Mouse (Mus musculus) liver, embryonic 16.5 days (tissue): ENCODE data around the gene Panx3. TPM values are rescaled to one million over a fixed set of nuclear protein-coding genes. Genes with fewer than 3 reads are reported as not detected.

Experiments
- ATAC-seq: fragments of 200-750 bp; cut with Nextera tagmentation; 2 replicates; pipeline ENCODE4 v1.8.0; 2017; ENCODE audit warnings: low read depth, mild to moderate bottlenecking, moderate number of reproducible peaks, moderate library complexity
- H3K27ac ChIP-seq: fragments of 300-500 bp; sonication (generic); 2 replicates; pipeline ENCODE4 v1.5.1; 2014; ENCODE audit warnings: mild to moderate bottlenecking, low read length
- H3K27me3 ChIP-seq: fragments of 300-500 bp; sonication (generic); 2 replicates; pipeline ENCODE4 v1.6.1; 2014; ENCODE audit warnings: low read depth, low read length, mixed read lengths; ENCODE audit not compliant: control insufficient read depth, insufficient read depth
- H3K36me3 ChIP-seq: fragments of 300-500 bp; sonication (generic); 2 replicates; pipeline ENCODE4 v1.6.1; 2014; ENCODE audit warnings: mild to moderate bottlenecking; ENCODE audit not compliant: control insufficient read depth, insufficient read depth
- H3K4me1 ChIP-seq: fragments of 300-500 bp; sonication (generic); 2 replicates; pipeline ENCODE4 v1.6.1; 2014; ENCODE audit warnings: low read depth, low read length, mixed read lengths; ENCODE audit not compliant: control insufficient read depth
- H3K4me2 ChIP-seq: fragments of 300-500 bp; sonication (generic); 2 replicates; pipeline ENCODE4 v1.6.1; 2014; ENCODE audit warnings: low read depth, low read length, mixed read lengths
- H3K4me3 ChIP-seq: fragments of 300-500 bp; sonication (generic); 2 replicates; pipeline ENCODE4 v1.5.1; 2014; ENCODE audit warnings: low read depth, mild to moderate bottlenecking, low read length
- H3K9ac ChIP-seq: fragments of 300-500 bp; sonication (generic); 2 replicates; pipeline ENCODE4 v1.6.1; 2014; ENCODE audit warnings: low read depth, low read length
- H3K9me3 ChIP-seq: fragments of 300-500 bp; sonication (generic); replicated peaks from 2 replicates; pipeline ENCODE4 v1.6.1; 2016; ENCODE audit warnings: low read length; ENCODE audit not compliant: control insufficient read depth
- WGBS: fragments of 180-500 bp; shearing (Covaris S2); extraction: QIAGEN DNeasy Blood & Tissue Kit; methylation state at CpG from one replicate; pipeline ENCODE4 v1.1.7; 2014; ENCODE audit not compliant: insufficient replicate concordance; 5-methylcytosine and 5-hydroxymethylcytosine counted together
- polyA plus RNA-seq: library from polyadenylated mRNA; unstranded; fragments of >200 nt; fragmentation: Nextera tagmentation; extraction: Ambion mirVana; gene quantifications from 2 replicates; pipeline ENCODE4 v1.2.1, GENCODE M21; 2015

Gene Panx3
- polyA plus RNA-seq, 1 experiment from 2014 or later: not detected

DNA sequence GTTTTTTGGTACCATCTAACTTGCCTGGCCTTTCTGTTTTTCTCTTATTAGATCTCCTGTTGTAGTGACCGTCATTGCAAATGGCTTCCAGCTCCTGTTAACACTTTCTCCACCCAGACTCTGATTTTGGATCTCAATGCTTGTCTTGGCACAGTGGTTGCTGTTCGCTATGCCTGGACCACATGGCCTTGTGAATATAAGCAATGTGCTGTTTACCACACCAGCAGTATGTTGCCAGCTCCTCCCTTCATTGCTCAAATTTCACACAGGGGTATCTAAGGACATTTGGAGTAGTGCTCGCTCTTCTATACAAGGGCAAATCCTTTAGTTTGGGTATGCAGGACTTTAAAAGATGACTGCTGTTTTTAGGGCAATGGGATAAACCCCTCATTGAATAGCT lies 22.8 kb downstream of the Panx3 start:
- H3K27ac ChIP-seq: no peak overlapping the region
- WGBS: 76% methylated on average over 3 of the region's 3 CpGs

DNA sequence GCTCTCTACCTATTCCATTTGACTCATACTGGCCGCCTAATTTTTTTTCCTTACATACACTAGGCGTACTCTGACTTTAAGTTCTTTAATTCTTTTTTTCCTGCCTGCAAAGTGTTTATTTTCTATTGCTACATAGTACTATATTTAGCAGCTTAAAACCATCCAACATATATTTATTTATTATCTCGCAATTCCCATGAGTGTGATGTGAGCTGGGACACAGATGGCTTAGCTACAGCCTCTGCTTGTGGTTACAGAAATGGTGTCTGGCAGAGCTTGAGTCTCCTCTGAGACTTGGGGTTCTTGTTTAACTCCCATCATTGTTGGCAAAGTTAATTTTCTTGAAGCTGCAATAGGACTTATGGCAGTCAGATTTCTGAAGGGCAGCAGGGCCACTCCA lies 30.3 kb downstream of the Panx3 start:
- H3K9ac ChIP-seq: no peak overlapping the region
- H3K4me2 ChIP-seq: no peak overlapping the region
- H3K4me3 ChIP-seq: no peak overlapping the region
- no peaks in the 10 kb centered on the region for H3K27me3 ChIP-seq
- no peak for ATAC-seq
- H3K36me3 ChIP-seq: no peaks in the 10 kb centered on the region
- H3K27ac ChIP-seq: no peak overlapping the region
- H3K4me1 ChIP-seq: no peaks in the 10 kb centered on the region
- H3K9me3 ChIP-seq: no peaks in the 10 kb centered on the region
- WGBS: 64% methylated on average over 3 of the region's 3 CpGs

More for the DNA sequence above, 22.8 kb downstream of the Panx3 start:
- H3K36me3 ChIP-seq: peaks cover 19% of the 10 kb centered on the region
- no peak overlapping the region for H3K4me2 ChIP-seq
- H3K9ac ChIP-seq: no peak overlapping the region
- H3K4me3 ChIP-seq: no peak overlapping the region
- H3K27me3 ChIP-seq: no peaks in the 10 kb centered on the region
- no peaks in the 10 kb centered on the region for H3K4me1 ChIP-seq
- no peaks in the 10 kb centered on the region for H3K9me3 ChIP-seq
- ATAC-seq: no peak

DNA sequence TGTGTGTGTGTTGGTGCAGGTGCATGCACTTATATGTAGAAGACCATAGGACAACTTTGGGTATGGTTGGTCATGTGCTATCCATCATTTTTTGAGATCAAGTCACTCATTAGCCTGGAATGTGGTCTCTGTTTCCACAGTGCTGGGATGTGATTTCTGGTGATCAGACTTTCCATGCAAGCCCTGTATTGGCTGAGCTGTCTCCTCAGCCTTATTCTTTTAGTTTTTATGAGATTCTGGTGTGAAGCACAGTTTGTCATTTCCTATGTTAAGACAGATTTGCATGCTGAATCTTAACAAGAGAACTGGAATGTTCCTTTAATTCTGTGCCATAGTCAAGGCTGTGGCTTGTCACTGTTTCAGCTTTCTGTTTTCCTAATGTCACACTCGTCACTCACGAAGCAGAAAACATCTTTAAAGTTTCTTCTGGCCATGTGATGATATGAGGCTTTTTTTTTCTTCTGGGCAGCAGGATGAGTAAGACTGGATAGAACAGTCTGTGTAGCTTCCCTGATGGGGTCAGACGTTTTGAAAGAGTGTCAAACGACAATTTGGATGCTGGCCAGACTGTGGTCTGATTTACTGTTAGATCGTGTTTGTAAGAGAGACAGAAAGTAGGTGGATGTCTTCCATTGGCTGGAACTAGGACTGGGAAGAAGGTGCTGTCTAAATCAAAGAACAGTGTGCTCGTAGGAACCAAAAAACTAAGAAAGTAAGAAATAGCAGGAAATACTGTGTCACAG lies 32.1 kb downstream of the Panx3 start:
- Histone ChIP-seq H3K4me3 (no peak overlapping the region), H3K27ac (no peak overlapping the region), H3K27me3 (no peaks in the 10 kb centered on the region), H3K9ac (no peak overlapping the region), H3K4me2 (no peak overlapping the region), H3K9me3 (no peaks in the 10 kb centered on the region), H3K4me1 (no peaks in the 10 kb centered on the region), H3K36me3 (no peaks in the 10 kb centered on the region)
- 45% methylated on average over 6 of the region's 6 CpGs for WGBS
- no peak for ATAC-seq

DNA sequence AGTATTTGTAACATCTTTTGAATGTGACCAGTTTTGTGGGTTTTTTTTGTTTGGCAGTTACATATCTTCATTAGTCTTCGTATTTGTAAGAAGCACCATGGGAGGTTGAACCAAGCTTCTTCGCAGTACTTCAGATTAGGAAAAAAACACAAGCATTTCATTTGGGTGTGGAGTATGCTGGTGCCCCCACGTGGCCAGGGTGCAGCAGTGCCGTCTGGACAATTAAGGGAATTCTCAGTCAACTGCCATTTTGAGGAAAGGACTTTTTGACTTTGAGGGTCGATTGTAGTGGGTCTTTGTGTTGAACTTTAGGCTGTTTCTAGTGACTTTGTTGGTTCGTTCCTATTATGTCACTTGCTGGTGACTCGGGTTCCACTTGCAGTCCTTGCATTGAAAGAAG lies 32.7 kb downstream of the Panx3 start:
- Histone ChIP-seq H3K27ac (no peak overlapping the region), H3K9ac (no peak overlapping the region), H3K4me1 (no peaks in the 10 kb centered on the region), H3K36me3 (no peaks in the 10 kb centered on the region), H3K4me2 (no peak overlapping the region), H3K4me3 (no peak overlapping the region), H3K9me3 (no peaks in the 10 kb centered on the region), H3K27me3 (no peaks in the 10 kb centered on the region)
- WGBS: 13% methylated on average over 7 of the region's 7 CpGs
- no peak for ATAC-seq

DNA sequence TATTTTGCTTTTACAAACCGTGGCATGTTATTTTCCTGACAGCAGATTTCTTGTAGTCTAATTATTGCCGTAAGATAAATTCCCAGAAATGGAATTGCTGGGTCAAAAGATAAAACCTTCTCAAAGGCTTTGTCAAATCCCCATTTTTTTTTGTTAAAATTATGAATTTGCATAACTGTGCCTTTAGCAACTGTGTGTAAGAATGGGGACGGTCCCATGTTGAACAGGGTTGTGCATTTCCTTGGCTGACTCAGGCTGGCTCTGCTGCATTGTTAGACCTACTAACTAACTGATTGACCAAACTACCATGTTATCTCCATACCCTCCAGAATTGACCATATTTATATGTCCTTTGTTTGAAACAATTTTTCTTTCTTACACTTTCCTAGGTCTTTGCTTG lies 34.8 kb downstream of the Panx3 start:
- Histone ChIP-seq H3K9ac (no peak overlapping the region), H3K4me2 (no peak overlapping the region), H3K27me3 (no peaks in the 10 kb centered on the region), H3K9me3 (no peaks in the 10 kb centered on the region), H3K4me1 (no peaks in the 10 kb centered on the region), H3K27ac (no peak overlapping the region), H3K36me3 (no peaks in the 10 kb centered on the region), H3K4me3 (no peak overlapping the region)
- no peak for ATAC-seq
- 83% methylated on average over 3 of the region's 3 CpGs for WGBS

DNA sequence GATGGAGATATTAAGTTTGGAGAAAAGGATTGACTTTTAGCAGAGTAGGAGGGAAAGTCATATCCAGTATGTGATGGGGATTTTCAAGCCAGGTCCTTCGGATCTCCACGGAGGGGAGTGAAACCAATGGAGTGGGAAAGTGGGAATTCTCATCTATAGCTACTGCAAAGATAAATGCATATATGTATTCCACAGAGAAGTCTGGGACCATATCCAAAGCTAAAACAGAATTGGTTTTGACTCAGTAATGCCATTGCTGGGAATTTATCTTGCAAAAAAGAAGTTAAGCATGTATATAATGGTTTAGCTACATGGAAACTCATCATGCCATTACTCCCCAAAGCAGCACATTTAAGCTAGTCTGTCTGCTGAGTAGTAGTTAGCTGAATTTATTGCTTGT lies 36.7 kb downstream of the Panx3 start:
- H3K36me3 ChIP-seq: no peaks in the 10 kb centered on the region

DNA sequence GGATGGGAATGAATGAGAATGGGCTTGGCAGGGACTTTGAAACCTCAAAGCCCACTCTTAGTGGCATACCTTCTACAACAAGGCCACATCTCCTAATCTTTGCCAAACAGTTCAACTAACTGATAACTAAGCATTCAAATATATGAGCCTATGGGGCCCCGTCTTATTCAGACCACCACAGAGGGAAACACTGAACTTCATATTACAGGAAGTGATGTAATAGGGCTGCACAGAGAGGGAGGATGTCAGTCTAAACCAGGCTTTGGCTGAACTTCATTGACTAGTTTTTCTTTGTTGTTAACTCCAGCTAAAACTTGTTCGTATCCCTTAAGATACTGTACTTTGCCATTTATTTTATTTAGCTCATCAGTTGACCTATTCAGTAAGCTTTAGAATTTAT lies 39.1 kb downstream of the Panx3 start:
- Histone ChIP-seq H3K4me2 (no peak overlapping the region), H3K27ac (no peak overlapping the region), H3K27me3 (no peaks in the 10 kb centered on the region), H3K9me3 (no peaks in the 10 kb centered on the region), H3K4me1 (no peaks in the 10 kb centered on the region; the same call in 1 of the 2 replicates), H3K4me3 (no peak overlapping the region), H3K36me3 (no peaks in the 10 kb centered on the region), H3K9ac (no peak overlapping the region)
- no peak for ATAC-seq
- 61% methylated on average over 2 of the region's 2 CpGs for WGBS

More for the DNA sequence above, 36.7 kb downstream of the Panx3 start:
- no peaks in the 10 kb centered on the region for H3K27me3 ChIP-seq
- no peaks in the 10 kb centered on the region for H3K4me1 ChIP-seq
- H3K27ac ChIP-seq: no peak overlapping the region
- no peak overlapping the region for H3K4me3 ChIP-seq
- H3K9ac ChIP-seq: no peak overlapping the region
- H3K4me2 ChIP-seq: no peak overlapping the region
- no peak for ATAC-seq
- WGBS: 70% methylated on average over 2 of the region's 2 CpGs
- no peaks in the 10 kb centered on the region for H3K9me3 ChIP-seq

DNA sequence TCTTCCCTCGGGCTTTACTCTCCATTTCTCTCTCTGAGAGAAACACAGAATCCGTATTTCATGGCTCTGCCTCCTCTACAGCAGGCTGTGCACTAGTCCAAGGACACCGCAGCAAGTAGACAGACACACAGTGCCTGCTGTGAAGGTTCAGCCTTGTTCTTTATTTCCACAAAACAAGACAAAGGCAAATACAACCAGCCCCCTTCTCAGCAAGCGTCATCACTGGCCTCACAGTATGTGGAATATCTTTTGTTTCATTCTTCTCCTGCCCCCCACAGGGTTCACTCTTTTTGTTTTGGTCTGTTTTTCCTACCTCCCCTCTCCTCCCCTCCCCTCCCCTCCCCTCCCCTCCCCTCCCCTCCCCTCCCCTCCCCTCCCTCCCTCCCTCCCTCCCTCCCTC lies 40.5 kb downstream of the Panx3 start:
- ATAC-seq: no peak
- 75% methylated on average over 4 of the region's 4 CpGs for WGBS
- Histone ChIP-seq H3K36me3 (no peaks in the 10 kb centered on the region), H3K9ac (no peak overlapping the region), H3K4me2 (no peak overlapping the region), H3K27me3 (no peaks in the 10 kb centered on the region), H3K4me1 (no peaks in the 10 kb centered on the region; the same call in 1 of the 2 replicates), H3K9me3 (no peaks in the 10 kb centered on the region), H3K4me3 (no peak overlapping the region), H3K27ac (no peak overlapping the region)

DNA sequence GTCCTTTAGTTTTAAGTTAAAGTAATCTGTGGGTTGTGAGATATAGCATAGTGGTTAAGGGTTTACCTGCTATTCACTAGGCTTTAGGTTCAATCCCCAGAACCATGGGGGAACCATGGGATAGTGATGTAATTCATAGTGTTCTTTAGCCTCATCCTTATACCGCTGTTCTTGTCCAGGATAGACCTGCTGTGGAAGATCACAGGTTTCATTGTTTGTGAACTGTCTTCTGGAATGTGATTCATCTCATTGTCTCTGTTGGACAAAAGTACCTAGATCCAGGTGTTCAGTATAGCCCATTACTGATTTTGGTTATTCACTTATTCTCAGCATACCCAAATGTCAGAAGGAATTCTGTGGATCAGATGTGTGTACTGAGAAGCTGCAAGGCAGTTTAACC lies 41.8 kb downstream of the Panx3 start:
- Histone ChIP-seq H3K9me3 (no peaks in the 10 kb centered on the region), H3K27me3 (no peaks in the 10 kb centered on the region), H3K4me3 (no peak overlapping the region), H3K27ac (no peak overlapping the region), H3K36me3 (no peaks in the 10 kb centered on the region), H3K4me2 (no peak overlapping the region), H3K4me1 (no peaks in the 10 kb centered on the region; the same call in 1 of the 2 replicates), H3K9ac (no peak overlapping the region)
- no peak for ATAC-seq
- 85% methylated on average over 1 of the region's 1 CpGs for WGBS
